Mouse (Mus musculus) heart, embryonic 12.5 days (tissue): ENCODE measurements around the gene Rai1. TPM values are rescaled to one million over a fixed set of nuclear protein-coding genes. Genes with fewer than 3 reads are reported as not detected.

Experiments
- ATAC-seq: fragments of 200-750 bp; cut with Nextera tagmentation; 2 replicates; pipeline ENCODE4 v1.8.0; 2017; ENCODE audit warnings: moderate TSS enrichment, moderate library complexity; ENCODE audit not compliant: insufficient number of reproducible peaks, low FRiP score
- H3K27ac ChIP-seq: fragments of 300-500 bp; sonication (generic); 2 replicates; pipeline ENCODE4 v1.5.1; 2016; ENCODE audit warnings: mild to moderate bottlenecking, moderate library complexity; ENCODE audit not compliant: poor library complexity, severe bottlenecking
- H3K27me3 ChIP-seq: fragments of 300-500 bp; sonication (generic); replicated peaks from 2 replicates; pipeline ENCODE4 v1.6.1; 2016; ENCODE audit warnings: mild to moderate bottlenecking, moderate library complexity
- H3K36me3 ChIP-seq: fragments of 300-500 bp; sonication (generic); 2 replicates; pipeline ENCODE4 v1.6.1; 2016; ENCODE audit warnings: mild to moderate bottlenecking, moderate library complexity
- H3K4me1 ChIP-seq: fragments of 300-500 bp; sonication (generic); replicated peaks from 2 replicates; pipeline ENCODE4 v1.6.1; 2016; ENCODE audit warnings: mild to moderate bottlenecking
- H3K4me2 ChIP-seq: fragments of 300-500 bp; sonication (generic); 2 replicates; pipeline ENCODE4 v1.6.1; 2016; ENCODE audit warnings: mild to moderate bottlenecking, moderate library complexity
- H3K4me3 ChIP-seq: fragments of 300-500 bp; sonication (generic); 2 replicates; pipeline ENCODE4 v1.5.1; 2016; ENCODE audit warnings: mild to moderate bottlenecking
- H3K9ac ChIP-seq: fragments of 300-500 bp; sonication (generic); 2 replicates; pipeline ENCODE4 v1.6.1; 2016; ENCODE audit warnings: mild to moderate bottlenecking, moderate library complexity
- H3K9me3 ChIP-seq: fragments of 300-500 bp; sonication (generic); replicated peaks from 2 replicates; pipeline ENCODE4 v1.6.1; 2016; ENCODE audit warnings: mild to moderate bottlenecking, moderate library complexity
- WGBS: fragments of 180-500 bp; shearing (Covaris S2); methylation state at CpG from one replicate; pipeline ENCODE4 v1.1.7; 2016; 5-methylcytosine and 5-hydroxymethylcytosine counted together
- polyA plus RNA-seq: library from polyadenylated mRNA; unstranded; fragments of >200 nt; fragmentation: Nextera tagmentation; extraction: Ambion mirVana; gene quantifications from 2 replicates; pipeline ENCODE4 v1.2.1, GENCODE M21; 2016

Rai1 gene
- polyA plus RNA-seq, 1 experiment from 2014 or later, result 22.2 TPM

DNA sequence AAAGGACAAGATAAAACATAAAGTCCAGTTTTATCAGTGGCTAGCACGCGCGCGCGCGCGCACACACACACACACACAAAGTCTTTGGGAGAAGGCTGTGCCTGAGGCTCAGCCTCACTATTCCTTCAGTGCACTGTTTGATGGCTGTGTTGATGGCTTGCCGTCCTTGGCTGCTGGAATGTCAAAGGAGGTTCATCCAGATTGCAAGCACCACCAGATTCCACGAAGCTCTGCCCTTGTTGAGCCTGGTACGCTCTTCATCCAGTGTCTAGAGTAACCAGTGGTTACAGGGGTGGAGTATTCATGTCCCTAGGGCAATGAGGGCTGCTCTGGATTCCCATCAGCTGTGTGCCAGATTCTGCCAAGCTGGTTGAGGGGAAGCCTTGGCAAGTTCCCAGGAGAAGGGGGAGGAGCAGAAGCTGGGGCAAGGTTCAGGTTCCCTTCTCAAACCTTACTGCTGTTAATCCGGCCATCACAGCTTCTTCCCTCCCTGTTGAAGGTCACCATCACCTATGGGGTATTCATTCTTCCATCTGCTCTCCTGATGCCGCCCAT lies 77.4 kb downstream of the Rai1 start:
- Histone ChIP-seq H3K4me3 (no peak overlapping the region), H3K4me2 (peak overlapping the region; percentile 5; the same call in 1 of the 2 replicates), H3K27me3 (no peaks in the 10 kb centered on the region), H3K4me1 (peaks cover 92% of the 10 kb centered on the region), H3K9me3 (no peaks in the 10 kb centered on the region), H3K27ac (peak overlapping the region; percentile 42), H3K36me3 (peaks cover 22% of the 10 kb centered on the region), H3K9ac (peak overlapping the region; percentile 38; the same call in 1 of the 2 replicates)
- no peak for ATAC-seq
- WGBS, result 66% methylated on average over 12 of the region's 12 CpGs

GRCm38 (mm10) chr11:60182741-60183140 lies 77.9 kb downstream of the Rai1 start:
- no peak overlapping the region for H3K4me3 ChIP-seq
- 65% methylated on average over 2 of the region's 2 CpGs for WGBS
- no peaks in the 10 kb centered on the region for H3K27me3 ChIP-seq
- peak overlapping the region; percentile 38; the same call in 1 of the 2 replicates for H3K9ac ChIP-seq
- H3K27ac ChIP-seq, result peak overlapping the region; percentile 42
- H3K4me1 ChIP-seq, result peaks cover 86% of the 10 kb centered on the region
- ATAC-seq, result no peak
- H3K36me3 ChIP-seq, result peaks cover 28% of the 10 kb centered on the region
- H3K4me2 ChIP-seq, result no peak overlapping the region
- H3K9me3 ChIP-seq, result no peaks in the 10 kb centered on the region

DNA sequence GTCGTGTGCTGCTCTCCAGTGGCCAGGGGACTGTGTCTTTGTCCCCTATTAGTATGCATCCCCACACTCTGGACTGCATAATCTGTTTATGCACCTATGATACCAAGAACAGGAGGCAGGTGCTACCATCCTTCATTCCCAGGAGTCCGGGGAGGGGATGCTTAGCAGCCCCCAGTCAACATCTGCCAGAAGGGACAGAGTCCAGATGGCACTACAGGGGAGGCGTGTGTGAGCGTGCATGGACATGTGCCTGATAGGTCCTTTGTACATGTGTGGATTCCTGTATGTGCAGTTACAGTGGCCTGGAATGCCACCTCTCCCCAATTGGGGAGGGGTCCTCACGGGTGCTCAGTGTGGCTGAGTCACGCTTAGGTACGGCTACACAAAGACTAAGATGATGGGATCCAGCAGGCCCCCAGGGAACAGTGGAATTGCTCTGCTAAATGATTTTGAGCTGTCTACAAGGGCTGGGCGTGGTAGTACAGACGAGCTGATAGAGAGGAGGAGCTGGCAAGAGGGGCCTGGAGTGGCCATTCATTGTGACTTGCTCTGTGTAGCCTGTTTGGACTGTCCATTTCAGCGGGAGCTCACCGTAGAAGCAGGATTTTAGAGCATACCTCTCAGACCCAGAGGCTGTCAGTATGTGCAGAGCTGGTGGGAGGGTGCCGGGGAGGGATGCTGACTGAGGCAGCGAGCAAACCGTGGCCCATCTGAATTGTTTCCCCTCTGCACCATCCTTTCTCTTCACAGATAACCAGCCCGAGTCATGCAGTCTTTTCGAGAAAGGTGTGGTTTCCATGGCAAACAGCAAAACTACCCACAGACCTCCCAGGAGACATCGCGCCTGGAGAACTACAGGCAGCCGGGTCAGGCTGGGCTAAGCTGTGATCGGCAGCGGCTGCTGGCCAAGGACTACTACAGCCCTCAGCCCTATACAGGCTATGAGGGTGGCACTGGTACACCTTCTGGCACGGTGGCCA lies 79.8 kb downstream of the Rai1 start:
- Histone ChIP-seq H3K4me3 (no peak overlapping the region), H3K9me3 (no peaks in the 10 kb centered on the region), H3K9ac (peak overlapping the region; percentile 3; the same call in 1 of the 2 replicates), H3K36me3 (peaks cover 47% of the 10 kb centered on the region), H3K4me2 (no peak overlapping the region), H3K4me1 (peaks cover 73% of the 10 kb centered on the region), H3K27me3 (no peaks in the 10 kb centered on the region), H3K27ac (0 out of 2 replicates have a peak overlapping the region, but pooled peaks have one; percentile 34)
- ATAC-seq, result no peak
- WGBS, result 43% methylated on average over 22 of the region's 22 CpGs

- peak overlapping the region; percentile 3; the same call in 1 of the 2 replicates for H3K9ac ChIP-seq
- H3K4me3 ChIP-seq, result no peak overlapping the region
- peaks cover 72% of the 10 kb centered on the region for H3K4me1 ChIP-seq
- H3K27ac ChIP-seq, result no peak overlapping the region
- no peaks in the 10 kb centered on the region for H3K9me3 ChIP-seq
- 71% methylated on average over 20 of the region's 20 CpGs for WGBS
- no peak overlapping the region for H3K4me2 ChIP-seq
- ATAC-seq, result no peak
- peaks cover 56% of the 10 kb centered on the region for H3K36me3 ChIP-seq
- no peaks in the 10 kb centered on the region for H3K27me3 ChIP-seq
These were observed 80.8 kb downstream of the Rai1 start for GRCm38 (mm10) chr11:60185396-60186231.

DNA sequence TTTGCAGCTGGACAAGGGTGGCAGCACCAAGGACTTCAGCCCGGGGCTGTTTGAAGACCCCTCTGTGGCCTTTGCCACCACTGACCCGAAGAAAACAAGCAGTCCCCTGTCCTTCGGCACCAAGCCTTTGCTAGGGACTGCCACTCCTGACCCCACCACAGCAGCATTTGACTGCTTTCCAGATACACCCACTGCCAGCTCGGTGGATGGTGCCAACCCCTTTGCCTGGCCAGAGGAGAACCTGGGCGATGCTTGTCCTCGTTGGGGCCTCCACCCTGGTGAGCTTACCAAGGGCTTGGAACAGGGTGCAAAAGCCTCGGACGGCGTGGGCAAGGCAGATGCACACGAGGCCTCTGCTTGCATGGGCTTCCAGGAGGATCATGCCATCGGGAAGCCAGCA lies 82.3 kb downstream of the Rai1 start:
- no peak overlapping the region for H3K9ac ChIP-seq
- no peak overlapping the region for H3K4me3 ChIP-seq
- no peak for ATAC-seq
- peaks cover 70% of the 10 kb centered on the region for H3K36me3 ChIP-seq
- no peaks in the 10 kb centered on the region for H3K27me3 ChIP-seq
- H3K27ac ChIP-seq, result no peak overlapping the region
- 90% methylated on average over 11 of the region's 11 CpGs for WGBS
- H3K4me1 ChIP-seq, result peaks cover 58% of the 10 kb centered on the region
- no peaks in the 10 kb centered on the region for H3K9me3 ChIP-seq
- no peak overlapping the region for H3K4me2 ChIP-seq

GRCm38 (mm10) chr11:60188275-60188853 lies 83.6 kb downstream of the Rai1 start:
- H3K36me3 ChIP-seq, result peaks cover 83% of the 10 kb centered on the region
- no peaks in the 10 kb centered on the region for H3K9me3 ChIP-seq
- 87% methylated on average over 25 of the region's 25 CpGs for WGBS
- H3K4me2 ChIP-seq, result no peak overlapping the region
- no peak overlapping the region for H3K4me3 ChIP-seq
- ATAC-seq, result no peak
- H3K9ac ChIP-seq, result no peak overlapping the region
- H3K27ac ChIP-seq, result no peak overlapping the region
- H3K4me1 ChIP-seq, result peaks cover 55% of the 10 kb centered on the region
- H3K27me3 ChIP-seq, result no peaks in the 10 kb centered on the region

- 79% methylated on average over 21 of the region's 21 CpGs for WGBS
These were observed 84.8 kb downstream of the Rai1 start for GRCm38 (mm10) chr11:60189501-60190040.

DNA sequence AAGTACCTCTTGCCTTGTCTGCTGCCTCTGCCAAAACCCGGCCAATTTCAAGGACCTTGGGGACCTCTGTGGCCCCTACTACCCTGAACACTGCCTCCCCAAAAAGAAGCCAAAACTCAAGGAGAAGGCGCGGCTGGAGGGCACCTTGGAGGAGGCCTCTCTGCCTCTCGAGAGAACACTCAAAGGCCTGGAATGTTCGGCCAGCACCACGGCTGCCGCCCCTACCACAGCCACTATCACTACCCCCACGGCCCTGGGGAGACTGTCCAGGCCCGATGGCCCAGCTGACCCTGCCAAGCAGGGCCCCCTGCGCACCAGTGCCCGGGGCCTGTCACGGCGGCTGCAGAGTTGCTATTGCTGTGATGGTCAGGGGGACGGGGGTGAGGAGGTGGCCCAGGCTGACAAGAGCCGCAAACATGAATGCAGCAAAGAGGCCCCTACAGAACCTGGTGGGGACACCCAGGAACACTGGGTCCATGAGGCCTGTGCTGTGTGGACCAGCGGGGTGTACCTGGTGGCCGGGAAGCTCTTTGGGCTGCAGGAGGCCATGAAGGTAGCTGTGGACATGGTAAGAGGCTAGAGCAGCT lies 85.3 kb downstream of the Rai1 start:
- ATAC-seq, result no peak
- WGBS, result 81% methylated on average over 17 of the region's 17 CpGs
- no peak overlapping the region for H3K27ac ChIP-seq
- H3K9me3 ChIP-seq, result peaks cover 10% of the 10 kb centered on the region
- H3K4me2 ChIP-seq, result no peak overlapping the region
- H3K36me3 ChIP-seq, result peaks cover 99% of the 10 kb centered on the region
- peaks cover 40% of the 10 kb centered on the region for H3K4me1 ChIP-seq
- no peak overlapping the region for H3K4me3 ChIP-seq
- H3K27me3 ChIP-seq, result no peaks in the 10 kb centered on the region
- H3K9ac ChIP-seq, result no peak overlapping the region

More at GRCm38 (mm10) chr11:60189501-60190040, 84.8 kb downstream of the Rai1 start:
- H3K4me1 ChIP-seq, result peaks cover 46% of the 10 kb centered on the region
- H3K9ac ChIP-seq, result no peak overlapping the region
- H3K27ac ChIP-seq, result peak overlapping the region; percentile 28; the same call in 1 of the 2 replicates
- no peak overlapping the region for H3K4me3 ChIP-seq
- no peak overlapping the region for H3K4me2 ChIP-seq
- H3K27me3 ChIP-seq, result no peaks in the 10 kb centered on the region
- peaks cover 4% of the 10 kb centered on the region for H3K9me3 ChIP-seq
- no peak for ATAC-seq
- peaks cover 95% of the 10 kb centered on the region for H3K36me3 ChIP-seq

- Histone ChIP-seq H3K4me1 (peaks cover 34% of the 10 kb centered on the region), H3K9me3 (peaks cover 10% of the 10 kb centered on the region), H3K9ac (no peak overlapping the region), H3K36me3 (peaks cover 97% of the 10 kb centered on the region), H3K4me2 (no peak overlapping the region), H3K27ac (no peak overlapping the region), H3K4me3 (no peak overlapping the region), H3K27me3 (no peaks in the 10 kb centered on the region)
- ATAC-seq, result no peak
- 65% methylated on average over 6 of the region's 6 CpGs for WGBS
These were observed 87.7 kb downstream of the Rai1 start for GRCm38 (mm10) chr11:60192534-60192933.

DNA sequence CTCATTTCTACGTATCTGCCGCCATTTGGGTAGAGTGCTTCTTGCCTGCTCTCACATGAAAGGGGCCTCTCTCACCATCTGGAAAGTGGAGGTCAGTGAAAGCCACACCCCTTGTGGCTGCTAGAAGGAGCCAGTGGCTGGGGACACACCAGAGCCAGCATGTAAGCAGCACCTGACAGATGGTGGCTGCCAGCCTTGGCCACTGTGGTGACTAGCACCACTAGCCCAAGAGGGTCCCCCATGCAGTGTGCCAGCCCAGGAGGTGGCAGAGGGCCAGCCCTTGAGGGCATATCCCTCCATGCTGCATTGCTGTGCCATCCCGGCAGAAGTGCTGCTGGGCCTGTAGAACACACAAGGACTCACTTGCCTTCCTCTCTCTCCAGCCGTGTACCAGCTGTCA lies 88.7 kb downstream of the Rai1 start:
- H3K4me1 ChIP-seq, result peaks cover 34% of the 10 kb centered on the region

More for the DNA sequence above, 88.7 kb downstream of the Rai1 start:
- no peak overlapping the region for H3K27ac ChIP-seq
- 68% methylated on average over 4 of the region's 4 CpGs for WGBS
- no peak for ATAC-seq
- peaks cover 97% of the 10 kb centered on the region for H3K36me3 ChIP-seq
- no peak overlapping the region for H3K4me3 ChIP-seq
- no peak overlapping the region for H3K4me2 ChIP-seq
- no peaks in the 10 kb centered on the region for H3K27me3 ChIP-seq
- H3K9me3 ChIP-seq, result peaks cover 10% of the 10 kb centered on the region
- no peak overlapping the region for H3K9ac ChIP-seq
